Mouse (Mus musculus): ENCODE results near the gene Gm4778. TPM values are rescaled to one million over a fixed set of nuclear protein-coding genes. Genes with fewer than 3 reads are reported as not detected.
"Not testable (repeated sequence)": the region's sequence is repeated elsewhere in the genome, so short reads cannot be mapped to it uniquely, and the experiment has no call there.

The Gm4778 gene
- not detected in 2 replicates for polyA plus RNA-seq (2015; fragmentation: Nextera tagmentation; extraction: Ambion mirVana)

- H3K4me3 ChIP-seq; H3K9me3 ChIP-seq; H3K4me2 ChIP-seq; H3K36me3 ChIP-seq; H3K27me3 ChIP-seq (replicated peaks); ATAC-seq (ENCODE audit: extremely low read depth, insufficient number of reproducible peaks, low FRiP score, low TSS enrichment); H3K4me1 ChIP-seq; H3K27ac ChIP-seq (replicated peaks); H3K9ac ChIP-seq: not testable (repeated sequence)
- WGBS: 71% methylated on average over 1 of the region's 1 CpGs
Observed at GRCm38 (mm10) chr3:94263736-94264135, at the start of gene Gm4778. Gm4778 (plus strand) TSS chr3:94264036.

DNA sequence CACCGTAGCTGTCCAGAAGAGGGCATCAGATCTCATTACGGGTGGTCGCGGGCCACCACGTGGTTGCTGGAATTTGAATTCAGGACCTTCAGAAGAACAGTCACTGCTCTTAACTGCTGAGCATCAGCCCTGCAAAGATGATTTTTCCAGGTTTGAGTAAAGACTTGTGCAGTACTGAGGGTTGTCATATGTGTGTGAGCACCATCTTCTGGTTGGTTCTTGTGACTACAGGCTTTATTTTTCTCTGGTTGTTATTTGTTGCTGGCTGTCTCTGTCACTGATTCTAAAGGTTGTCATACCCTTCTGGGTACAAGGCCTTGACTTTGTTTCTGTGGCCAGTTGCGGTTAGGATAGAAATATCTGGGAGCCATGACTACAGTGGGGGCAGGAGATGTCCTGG lies 3.2 kb upstream of the Gm4778 start:
- no peaks in the 10 kb centered on the region for H3K36me3 ChIP-seq
- no peak overlapping the region for H3K9ac ChIP-seq
- no peak overlapping the region for H3K4me2 ChIP-seq
- H3K4me1 ChIP-seq: no peaks in the 10 kb centered on the region
- ATAC-seq (ENCODE audit: extremely low read depth, insufficient number of reproducible peaks, low FRiP score, low TSS enrichment): no peak
- H3K9me3 ChIP-seq: no peaks in the 10 kb centered on the region
- no peak overlapping the region for H3K27ac ChIP-seq (replicated peaks)
- no peaks in the 10 kb centered on the region for H3K27me3 ChIP-seq (replicated peaks)
- WGBS: 36% methylated on average over 6 of the region's 6 CpGs
- H3K4me3 ChIP-seq: no peak overlapping the region

GRCm38 (mm10) chr3:94275991-94276390 lies 12.2 kb downstream of the Gm4778 start:
- WGBS: 77% methylated on average over 11 of the region's 11 CpGs
- Histone ChIP-seq H3K9me3 (no peaks in the 10 kb centered on the region), H3K4me2 (no peak overlapping the region), H3K36me3 (no peaks in the 10 kb centered on the region), H3K4me1 (no peaks in the 10 kb centered on the region), H3K9ac (no peak overlapping the region), H3K27me3 (replicated peaks) (no peaks in the 10 kb centered on the region), H3K27ac (replicated peaks) (no peak overlapping the region), H3K4me3 (no peak overlapping the region)
- ATAC-seq (ENCODE audit: extremely low read depth, insufficient number of reproducible peaks, low FRiP score, low TSS enrichment): no peak

- no peaks in the 10 kb centered on the region for H3K36me3 ChIP-seq
- H3K27me3 ChIP-seq (replicated peaks): no peaks in the 10 kb centered on the region
- ATAC-seq (ENCODE audit: extremely low read depth, insufficient number of reproducible peaks, low FRiP score, low TSS enrichment): no peak
- no peak overlapping the region for H3K4me2 ChIP-seq
- 53% methylated on average over 1 of the region's 1 CpGs for WGBS
- H3K27ac ChIP-seq (replicated peaks): no peak overlapping the region
- peaks cover 5% of the 10 kb centered on the region; the same call in 1 of the 2 replicates for H3K4me1 ChIP-seq
- H3K9ac ChIP-seq: no peak overlapping the region
- H3K4me3 ChIP-seq: no peak overlapping the region
- 0 out of 2 replicates have a peak, but pooled peaks cover 7% of the 10 kb centered on the region for H3K9me3 ChIP-seq
Observed at GRCm38 (mm10) chr3:94305457-94305856, 41.6 kb downstream of the Gm4778 start.

GRCm38 (mm10) chr3:94306975-94307374 lies 43.1 kb downstream of the Gm4778 start:
- Histone ChIP-seq H3K27ac (replicated peaks) (no peak overlapping the region), H3K36me3 (no peaks in the 10 kb centered on the region), H3K4me2 (no peak overlapping the region), H3K4me1 (peaks cover 10% of the 10 kb centered on the region), H3K9me3 (0 out of 2 replicates have a peak, but pooled peaks cover 7% of the 10 kb centered on the region), H3K4me3 (no peak overlapping the region), H3K9ac (no peak overlapping the region), H3K27me3 (replicated peaks) (no peaks in the 10 kb centered on the region)
- ATAC-seq (ENCODE audit: extremely low read depth, insufficient number of reproducible peaks, low FRiP score, low TSS enrichment): no peak

DNA sequence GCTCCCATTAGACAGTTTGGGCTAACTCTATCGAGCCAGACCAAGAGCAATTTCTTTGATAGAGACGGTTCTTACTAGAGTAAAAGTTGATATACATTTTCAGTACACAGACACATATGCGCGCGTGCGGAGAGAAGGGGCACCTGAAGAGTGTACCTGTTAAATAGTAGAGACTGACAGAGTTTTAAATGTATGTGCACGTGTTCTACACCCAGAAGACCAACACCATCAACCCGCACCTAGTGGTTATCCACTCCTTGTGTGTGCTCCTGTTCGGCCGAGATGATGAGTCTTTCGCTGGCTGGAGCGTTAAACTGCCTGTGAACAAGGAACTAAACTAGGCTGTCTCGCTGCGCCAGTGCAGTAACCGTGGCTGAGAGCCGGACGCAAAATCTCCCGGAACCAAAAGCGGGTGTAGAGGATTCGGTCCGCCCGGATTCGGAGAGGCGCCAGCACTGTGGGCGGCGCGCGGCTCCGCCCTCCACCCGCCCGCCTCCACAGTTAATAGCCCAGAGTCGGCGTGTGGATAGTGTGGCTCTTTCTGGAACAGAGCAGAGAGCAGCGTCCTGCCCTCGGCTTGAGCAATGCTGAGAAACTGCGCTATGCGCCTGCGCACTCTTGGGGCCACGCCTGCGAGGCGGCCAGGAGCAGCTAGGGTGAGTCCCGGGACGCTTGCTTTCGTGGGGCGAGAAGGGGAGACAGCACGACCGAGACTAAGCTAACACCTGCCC lies 46.0 kb downstream of the Gm4778 start, which contains the start of gene Them4:
Gene Them4 (plus strand): TSS at position 457 of the 731 bp plus-strand sequence.
- no peaks in the 10 kb centered on the region for H3K36me3 ChIP-seq
- WGBS: 1% methylated on average over 47 of the region's 47 CpGs

GRCm38 (mm10) chr3:94310491-94310890 lies 46.7 kb downstream of the Gm4778 start:
- no peak for ATAC-seq (ENCODE audit: extremely low read depth, insufficient number of reproducible peaks, low FRiP score, low TSS enrichment)
- Histone ChIP-seq H3K4me3 (peak overlapping the region; percentile 63), H3K9ac (peak overlapping the region; percentile 80), H3K4me1 (peaks cover 10% of the 10 kb centered on the region), H3K4me2 (peak overlapping the region; percentile 80), H3K9me3 (no peaks in the 10 kb centered on the region), H3K27me3 (replicated peaks) (no peaks in the 10 kb centered on the region), H3K27ac (replicated peaks) (peak overlapping the region; percentile 88), H3K36me3 (no peaks in the 10 kb centered on the region)
- WGBS: 43% methylated on average over 7 of the region's 7 CpGs

More for the DNA sequence above, 46.0 kb downstream of the Gm4778 start, which contains the start of gene Them4:
- Histone ChIP-seq H3K4me3 (peak within 1 kb of the TSS; percentile 63), H3K27me3 (replicated peaks) (no peaks in the 10 kb centered on the region), H3K9me3 (no peaks in the 10 kb centered on the region), H3K9ac (peak within 1 kb of the TSS; percentile 80), H3K27ac (replicated peaks) (peak within 1 kb of the TSS; percentile 88), H3K4me2 (peak within 1 kb of the TSS; percentile 80), H3K4me1 (peaks cover 10% of the 10 kb centered on the region)
- peak; percentile 93 for ATAC-seq (ENCODE audit: extremely low read depth, insufficient number of reproducible peaks, low FRiP score, low TSS enrichment)

DNA sequence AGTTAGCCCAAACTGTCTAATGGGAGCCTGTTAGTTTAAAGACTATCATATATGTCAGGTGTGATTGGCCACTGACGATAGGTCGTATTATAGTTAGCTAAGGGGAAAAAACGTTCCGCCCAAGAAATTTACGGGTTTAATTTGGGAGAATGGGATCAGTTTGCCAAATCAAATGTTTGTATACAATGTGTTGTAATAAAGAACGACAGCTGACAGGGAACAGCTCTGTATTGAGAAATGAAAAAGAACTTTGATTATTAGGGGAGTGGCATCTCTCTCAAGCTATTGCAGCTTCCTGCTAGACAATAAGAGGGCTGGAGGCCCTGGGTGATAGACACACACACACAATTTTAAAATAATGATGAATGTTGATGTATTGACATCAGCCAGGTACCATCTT lies 47.1 kb downstream of the Gm4778 start:
- H3K27me3 ChIP-seq (replicated peaks): no peaks in the 10 kb centered on the region
- H3K9ac ChIP-seq: peak overlapping the region; percentile 80
- no peaks in the 10 kb centered on the region for H3K9me3 ChIP-seq
- H3K27ac ChIP-seq (replicated peaks): no peak overlapping the region
- peak overlapping the region; percentile 63 for H3K4me3 ChIP-seq
- H3K36me3 ChIP-seq: no peaks in the 10 kb centered on the region
- peaks cover 10% of the 10 kb centered on the region for H3K4me1 ChIP-seq
- WGBS: 67% methylated on average over 6 of the region's 6 CpGs
- no peak for ATAC-seq (ENCODE audit: extremely low read depth, insufficient number of reproducible peaks, low FRiP score, low TSS enrichment)
- H3K4me2 ChIP-seq: peak overlapping the region; percentile 80

GRCm38 (mm10) chr3:94311376-94311775 lies 47.5 kb downstream of the Gm4778 start:
- no peaks in the 10 kb centered on the region for H3K9me3 ChIP-seq
- H3K27me3 ChIP-seq (replicated peaks): no peaks in the 10 kb centered on the region
- H3K4me1 ChIP-seq: peaks cover 10% of the 10 kb centered on the region
- no peak overlapping the region for H3K27ac ChIP-seq (replicated peaks)
- no peak overlapping the region for H3K4me3 ChIP-seq
- no peak overlapping the region for H3K4me2 ChIP-seq
- H3K9ac ChIP-seq: no peak overlapping the region
- no peak for ATAC-seq (ENCODE audit: extremely low read depth, insufficient number of reproducible peaks, low FRiP score, low TSS enrichment)
- no peaks in the 10 kb centered on the region for H3K36me3 ChIP-seq
- WGBS: 86% methylated on average over 4 of the region's 4 CpGs

Other genes starting within 250 kb of the Gm4778 start
- not detected in 2 replicates for gene Gm9125, start 209.2 kb upstream of the Gm4778 start, polyA plus RNA-seq (2015; fragmentation: Nextera tagmentation; extraction: Ambion mirVana)
- gene Gm10697, start 191.4 kb upstream of the Gm4778 start, polyA plus RNA-seq (2015; fragmentation: Nextera tagmentation; extraction: Ambion mirVana): not detected in 2 replicates
- not detected in 2 replicates for gene Gm10696, start 85.8 kb upstream of the Gm4778 start, polyA plus RNA-seq (2015; fragmentation: Nextera tagmentation; extraction: Ambion mirVana)
- gene Gm5286, start 67.3 kb upstream of the Gm4778 start, polyA plus RNA-seq (2015; fragmentation: Nextera tagmentation; extraction: Ambion mirVana): not detected in 2 replicates
- gene Them4, start 46.1 kb downstream of the Gm4778 start, polyA plus RNA-seq (2015; fragmentation: Nextera tagmentation; extraction: Ambion mirVana): 10.6 and 10.8 TPM in 2 replicates
- gene Them5, start 78.1 kb downstream of the Gm4778 start, polyA plus RNA-seq (2015; fragmentation: Nextera tagmentation; extraction: Ambion mirVana): not detected in 2 replicates
- 0.31 and 0.52 TPM in 2 replicates for gene C2cd4d, start 98.4 kb downstream of the Gm4778 start, polyA plus RNA-seq (2015; fragmentation: Nextera tagmentation; extraction: Ambion mirVana)
- 3.3 and 3.6 TPM in 2 replicates for gene Rorc, start 108.8 kb downstream of the Gm4778 start, polyA plus RNA-seq (2015; fragmentation: Nextera tagmentation; extraction: Ambion mirVana)
- 0.08 TPM in 2 replicates for gene Lingo4, start 134.5 kb downstream of the Gm4778 start, polyA plus RNA-seq (2015; fragmentation: Nextera tagmentation; extraction: Ambion mirVana)
- gene Tdrkh, start 149.2 kb downstream of the Gm4778 start, polyA plus RNA-seq (2015; fragmentation: Nextera tagmentation; extraction: Ambion mirVana): 8.6 and 8.8 TPM in 2 replicates
- gene Mrpl9, start 179.3 kb downstream of the Gm4778 start, polyA plus RNA-seq (2015; fragmentation: Nextera tagmentation; extraction: Ambion mirVana): 59.8 and 62.9 TPM in 2 replicates
- gene Oaz3, start 179.9 kb downstream of the Gm4778 start, polyA plus RNA-seq (2015; fragmentation: Nextera tagmentation; extraction: Ambion mirVana): 0.27 and 0.38 TPM in 2 replicates
- 1.5 and 1.6 TPM in 2 replicates for gene Celf3, start 214.3 kb downstream of the Gm4778 start, polyA plus RNA-seq (2015; fragmentation: Nextera tagmentation; extraction: Ambion mirVana)
- 4.0 and 4.4 TPM in 2 replicates for gene Riiad1, start 216.3 kb downstream of the Gm4778 start, polyA plus RNA-seq (2015; fragmentation: Nextera tagmentation; extraction: Ambion mirVana)

Measured in heart, embryonic 13.5 days (tissue).